Mouse (Mus musculus) gastrocnemius, adult 8-10 months (tissue): ENCODE results near the gene Syn2. TPM values are rescaled to one million over a fixed set of nuclear protein-coding genes. Genes with fewer than 3 reads are reported as not detected.
"Not testable (repeated sequence)": the region's sequence is repeated elsewhere in the genome, so short reads cannot be mapped to it uniquely, and the experiment has no call there.

Experiments used
- DNase-seq, 2 experiments: peaks; one replicate each; pipeline ENCODE4 v3.0.0; 2022; ENCODE audit warnings: low spot score in 2 of 2
- total RNA-seq, 4 experiments: library from RNA; stranded (reverse); gene quantifications; 2 replicates each; pipeline ENCODE4 v1.2.4; 2022

Syn2 gene
- total RNA-seq, 4 experiments from 2014 or later, result 0.13 to 0.70 (median 0.58) TPM

DNA sequence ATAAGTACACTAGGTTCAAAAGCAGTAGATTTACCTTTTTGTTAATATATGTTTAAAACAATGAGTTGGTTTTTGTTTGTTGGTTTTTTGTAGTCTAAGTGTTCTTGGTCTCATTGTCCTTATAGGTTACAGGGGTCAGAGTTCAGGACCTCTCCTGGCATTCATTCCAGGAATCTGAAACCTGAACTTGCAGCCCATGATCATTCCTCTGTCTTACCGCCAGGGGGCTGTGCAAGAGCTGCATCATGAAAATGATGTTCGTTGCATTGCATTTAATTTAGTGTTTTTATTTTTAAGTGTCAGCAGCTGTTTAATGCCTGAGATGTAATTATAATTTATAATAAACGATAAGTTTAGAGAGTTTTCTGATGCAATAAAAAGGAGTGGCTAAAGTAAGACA, 40.1 kb downstream of the Syn2 start:
- DNase-seq, result no peak

DNA sequence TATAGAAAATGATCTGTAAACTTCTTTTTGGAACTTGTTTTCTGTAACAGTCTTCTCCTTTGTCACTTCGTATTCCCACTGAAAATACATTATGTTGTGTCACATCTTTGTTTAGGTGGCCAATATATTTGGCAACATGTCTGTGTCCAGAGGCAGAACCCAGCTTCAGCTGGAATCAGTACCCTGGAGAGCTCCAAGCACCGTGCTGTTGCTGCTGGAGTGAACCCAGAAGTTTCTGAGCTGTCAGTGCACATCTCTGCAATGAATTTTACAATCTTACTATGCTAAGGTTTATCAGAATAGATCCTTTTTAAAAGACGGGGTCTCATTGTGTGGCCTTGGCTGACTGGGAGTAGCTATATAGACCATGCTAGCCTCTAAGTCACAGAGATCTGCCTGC, 44.1 kb downstream of the Syn2 start:
- DNase-seq, result no peak

DNA sequence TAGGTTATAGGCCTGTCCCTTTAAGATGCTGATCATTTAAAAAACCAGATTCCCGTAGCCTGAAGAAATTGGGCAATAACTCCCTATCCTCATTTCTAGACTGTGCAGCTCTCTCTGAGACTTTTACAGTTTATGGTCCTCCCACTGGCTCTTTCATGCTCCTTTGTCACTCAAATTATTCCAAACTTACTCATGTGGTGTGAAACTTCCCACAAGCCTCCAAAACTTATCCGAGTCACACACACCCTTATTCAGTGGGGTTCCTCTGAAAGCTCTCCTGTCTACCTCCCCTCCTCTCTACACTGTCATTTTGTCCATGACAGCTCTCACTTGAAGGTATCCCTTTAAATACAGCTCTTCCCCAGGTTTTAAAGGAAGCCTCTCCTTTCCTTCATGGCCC, 46.4 kb downstream of the Syn2 start:
- DNase-seq, result no peak

DNA sequence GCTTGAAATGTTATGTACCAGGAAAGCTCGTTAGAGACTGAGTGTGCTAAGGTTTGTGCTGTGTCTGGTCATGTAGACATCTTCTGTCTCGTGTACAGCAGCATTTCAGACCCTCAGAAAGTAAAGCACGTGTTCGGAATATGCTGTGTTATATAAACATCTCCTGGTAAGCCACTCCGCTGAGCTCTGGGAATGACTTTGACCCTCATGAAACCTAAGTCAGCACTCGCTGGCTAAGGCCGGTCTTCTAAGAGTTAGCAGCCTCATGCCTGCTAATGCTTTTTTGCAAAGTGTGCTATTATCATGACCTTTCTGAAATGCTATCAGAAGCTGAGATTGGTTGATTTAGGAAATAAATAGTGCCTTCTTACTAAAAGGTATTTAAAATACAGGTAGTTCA, 56.4 kb downstream of the Syn2 start:
- DNase-seq, result no peak

GRCm38 (mm10) chr6:115200753-115201152, 66.1 kb downstream of the Syn2 start:
- DNase-seq, result no peak

GRCm38 (mm10) chr6:115203029-115203428, 68.3 kb downstream of the Syn2 start:
- no peak for DNase-seq

DNA sequence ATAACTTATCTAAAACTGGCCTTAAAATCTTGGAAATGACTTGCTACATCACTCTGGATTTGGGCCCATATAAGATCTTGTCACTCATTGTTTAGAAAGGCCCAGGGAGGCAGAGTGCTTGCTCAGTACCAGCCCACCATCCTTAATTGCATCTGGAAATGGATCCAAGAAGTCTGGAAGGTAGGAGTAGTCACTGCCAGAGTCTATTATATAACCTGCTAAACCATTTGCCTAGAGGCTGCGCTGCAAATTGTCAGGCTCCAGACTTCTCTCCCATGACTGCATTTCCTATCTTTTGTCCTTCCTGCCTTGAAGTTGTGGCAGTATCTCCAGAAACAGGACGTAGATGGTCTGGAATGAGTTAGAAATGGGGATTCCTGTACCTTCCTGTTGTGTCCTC, 75.5 kb downstream of the Syn2 start:
- DNase-seq, result no peak

DNA sequence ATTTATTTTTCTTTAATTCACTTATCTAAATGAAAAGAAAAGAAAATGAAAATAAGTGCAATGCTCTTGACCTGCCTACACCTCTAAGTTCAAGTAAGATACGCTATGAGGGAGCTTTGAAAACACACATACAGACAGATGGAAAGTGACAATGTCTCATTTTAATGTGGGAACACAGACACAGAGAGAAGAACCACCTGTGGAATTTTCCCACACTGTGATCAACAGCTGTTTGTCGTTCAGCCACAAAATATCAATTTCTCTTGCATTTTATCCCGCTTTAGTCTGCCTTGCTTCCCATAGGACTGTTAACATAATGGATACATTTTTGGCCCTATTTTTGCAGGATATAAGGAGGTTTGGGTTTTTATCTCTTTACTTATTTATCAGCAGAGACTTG, 76.1 kb downstream of the Syn2 start:
- DNase-seq, result no peak

DNA sequence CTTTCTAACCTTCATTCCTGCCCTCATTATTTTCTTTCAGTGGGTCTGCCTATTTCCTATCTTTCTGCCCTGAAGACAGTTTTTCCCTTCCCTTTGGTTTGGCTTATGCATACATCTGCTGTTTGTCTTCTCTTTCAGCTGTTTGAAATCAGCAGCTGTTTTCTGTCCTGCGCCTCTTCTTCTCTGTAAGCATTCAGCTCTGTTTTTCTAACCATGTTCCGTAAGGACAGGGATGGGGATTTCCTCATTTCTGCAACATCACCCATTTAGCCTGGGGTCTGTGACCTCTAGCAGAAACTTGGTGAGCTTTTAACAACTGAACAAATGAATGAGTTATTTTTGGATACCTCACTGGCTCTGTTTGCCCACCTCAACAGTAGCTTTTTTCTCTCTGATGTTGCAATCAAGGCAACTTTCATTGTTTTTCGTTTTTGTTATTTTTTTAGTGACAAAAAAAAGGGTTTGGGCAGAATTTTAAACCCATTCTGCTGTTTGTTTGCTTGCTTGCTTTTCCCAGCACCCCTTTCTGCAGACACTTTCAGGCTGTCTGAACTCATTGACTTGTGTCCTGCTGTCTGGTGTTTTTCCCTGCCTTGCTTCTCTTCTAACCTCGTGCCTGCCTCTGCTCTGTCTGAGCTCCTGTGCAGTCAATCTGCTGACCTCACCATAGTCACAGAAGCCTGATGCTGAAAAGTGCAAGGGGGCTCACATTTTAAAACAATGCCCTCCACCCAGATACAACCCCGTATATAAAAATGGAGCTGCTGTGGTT, 77.6 kb downstream of the Syn2 start:
- no peak for DNase-seq

GRCm38 (mm10) chr6:115213129-115213528, 78.4 kb downstream of the Syn2 start:
- DNase-seq, result no peak

DNA sequence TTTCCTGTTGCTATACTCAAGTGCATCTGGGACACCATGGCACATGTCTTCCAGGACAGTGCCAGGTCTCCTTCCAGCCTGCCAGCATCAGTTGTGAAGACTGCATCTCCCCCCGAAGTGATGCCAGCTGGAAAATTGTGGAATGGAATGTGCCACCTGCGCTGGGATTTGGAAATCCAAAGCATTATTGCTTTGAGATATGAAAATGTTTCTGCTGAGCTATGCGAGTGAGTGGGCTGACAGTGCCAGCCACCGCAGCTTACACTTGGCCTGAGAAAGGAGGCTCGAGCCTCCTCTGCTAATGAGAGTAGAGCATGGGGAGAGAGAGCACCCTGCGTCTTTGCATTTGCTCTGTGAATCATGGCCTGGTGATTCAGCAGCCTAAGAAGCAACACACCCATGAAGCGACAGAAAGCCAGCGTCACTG, 86.5 kb downstream of the Syn2 start:
- no peak for DNase-seq

- no peak for DNase-seq
Observed at GRCm38 (mm10) chr6:115225519-115225918, 90.8 kb downstream of the Syn2 start.

DNA sequence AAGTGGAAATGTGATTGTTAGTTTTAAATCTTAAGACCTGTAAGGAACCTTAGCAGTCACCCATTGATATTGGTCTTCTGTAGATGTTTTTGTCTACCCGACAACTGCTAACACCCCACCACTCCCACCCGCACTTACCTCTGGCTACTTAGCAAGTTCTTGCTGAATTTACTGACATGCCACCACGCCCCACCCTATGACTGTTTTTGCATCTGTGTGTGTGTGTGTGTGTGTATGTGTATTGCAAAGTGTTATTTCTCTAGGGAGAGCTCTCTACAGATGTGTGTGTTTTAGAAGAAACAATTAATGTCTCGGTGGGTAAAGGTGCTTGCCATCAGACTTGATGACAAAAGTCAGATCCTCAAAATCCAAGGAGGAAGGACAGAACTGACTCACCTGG, 92.3 kb downstream of the Syn2 start, which contains the start of gene Gm17482:
Gene Gm17482, plus strand, starts transcription at position 301 of the 400 bp plus-strand sequence.
- DNase-seq, result no peak

- peak; percentile 54 to 59 for DNase-seq
Observed at GRCm38 (mm10) chr6:115227529-115227928, 92.8 kb downstream of the Syn2 start.

DNA sequence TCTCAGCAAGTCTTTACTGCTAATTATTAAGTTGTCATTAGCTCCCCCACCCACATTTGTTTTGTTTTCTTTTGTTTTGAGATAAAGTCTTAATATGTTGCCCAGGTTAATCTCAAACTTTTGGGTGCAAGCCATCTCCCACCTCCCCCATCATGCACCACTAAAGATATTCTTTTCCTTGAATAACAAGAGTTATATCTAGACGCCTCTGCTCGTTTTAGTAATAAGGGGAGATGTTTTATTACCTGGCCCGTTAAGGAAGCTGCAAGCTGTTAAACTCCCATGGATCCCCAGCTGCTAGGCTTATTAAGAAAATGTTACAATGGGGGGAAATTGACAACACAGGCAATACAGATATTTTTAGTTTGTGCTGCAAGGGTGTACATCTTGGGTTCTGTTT, 95.9 kb downstream of the Syn2 start:
- no peak for DNase-seq

GRCm38 (mm10) chr6:115231836-115232235, 97.1 kb downstream of the Syn2 start:
- DNase-seq, result no peak

GRCm38 (mm10) chr6:115232562-115232961, 97.9 kb downstream of the Syn2 start:
- DNase-seq, result no peak

GRCm38 (mm10) chr6:115238031-115239027, 103.6 kb downstream of the Syn2 start:
- DNase-seq, result peak; percentile 15 to 41

GRCm38 (mm10) chr6:115239335-115239734, 104.6 kb downstream of the Syn2 start:
- DNase-seq, result no peak

DNA sequence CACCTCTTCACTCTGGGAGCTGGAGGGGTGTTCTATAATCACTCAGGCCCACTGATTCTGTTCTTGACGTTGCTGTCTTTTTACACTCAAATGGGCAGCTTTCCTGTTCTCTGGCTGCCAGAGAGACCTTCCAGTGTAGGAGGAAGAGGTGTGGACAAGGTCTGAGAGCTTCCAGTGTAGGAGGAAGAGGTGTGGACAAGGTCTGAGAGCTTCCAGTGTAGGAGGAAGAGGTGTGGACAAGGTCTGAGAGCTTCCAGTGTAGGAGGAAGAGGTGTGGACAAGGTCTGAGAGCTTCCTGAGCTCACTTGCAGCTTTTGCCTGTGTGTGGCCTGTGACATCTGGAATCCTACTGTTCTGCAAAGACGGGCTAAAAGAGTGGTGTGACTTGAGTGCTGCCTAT, 105.7 kb downstream of the Syn2 start:
- not testable (repeated sequence) for DNase-seq

DNA sequence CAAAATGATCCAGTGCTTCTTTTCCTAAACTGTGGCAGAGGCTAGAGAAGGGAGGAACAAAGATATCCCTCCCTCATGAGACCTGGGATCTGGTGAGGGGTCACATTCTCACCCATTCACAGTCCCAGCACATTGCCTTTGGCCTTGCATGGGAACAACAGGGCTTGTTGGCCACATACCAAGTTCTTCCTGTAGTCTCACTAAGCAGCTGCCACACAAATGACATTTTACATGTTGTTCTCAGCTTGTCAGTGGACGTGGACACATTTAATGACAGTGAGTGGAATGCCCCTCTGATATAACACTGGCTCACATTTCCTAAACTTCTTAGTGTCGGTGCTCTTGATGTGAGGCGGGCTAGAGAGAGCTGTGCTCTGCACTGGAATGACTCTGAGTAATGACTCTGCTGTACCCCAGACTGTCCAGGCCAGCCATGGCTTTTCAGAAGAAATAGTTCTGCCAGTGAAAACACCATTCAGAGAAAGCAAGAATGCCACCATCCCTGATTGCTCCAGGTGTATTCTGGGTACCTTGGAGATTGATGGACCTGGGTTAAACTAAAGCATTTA, 106.5 kb downstream of the Syn2 start:
- no peak for DNase-seq

GRCm38 (mm10) chr6:115241939-115242338, 107.2 kb downstream of the Syn2 start:
- no peak for DNase-seq
